Comparison of ENCODE assay signal across 25 mouse cellular contexts in genomic region chr9:117222741-117223140, GRCm38 (mm10).
DNase-seq lines count a peak whose midpoint lies in the region; ATAC-seq and TF ChIP-seq lines count a peak whose summit lies in the region.
"Had no signal": no experiment of that assay in that cellular context is flagged by ENCODE, and none has a peak within 500 bp of the region (broad histone marks: within the 10 kb centered on the region; RNA-seq: fewer than 3 reads in every experiment).

No protein-coding gene starts in this region.

- no peaks in the 10 kb centered on the region for H3K9me3 ChIP-seq in heart, embryonic 10.5 days
- H3K9me3 ChIP-seq in lung, postnatal 0 days (ENCODE audit: low read length) = no peaks in the 10 kb centered on the region
- H3K9me3 ChIP-seq: embryonic facial prominence, embryonic 10.5 days; embryonic facial prominence, embryonic 12.5 days; forebrain, embryonic 13.5 days had no signal

- no peak for TF ChIP-seq EP300 in lung, postnatal 0 days (IDR thresholded peaks at IDR 0.05)

- no peak for ATAC-seq in lung, postnatal 0 days
- ATAC-seq: activated CD4-positive, CD25-positive, alpha-beta regulatory T cell, adult 4 months; CD4-positive, CD25-positive, alpha-beta regulatory T cell, adult 4 months; forebrain, embryonic 13.5 days; Patski had no signal

- no peak overlapping the region for H3K4me2 ChIP-seq in lung, postnatal 0 days (replicated peaks; ENCODE audit: low read depth, low read length)
- H3K4me2 ChIP-seq: embryonic facial prominence, embryonic 12.5 days; forebrain, embryonic 13.5 days had no signal

- peaks cover 6% of the 10 kb centered on the region; the same call in 1 of the 2 replicates for H3K4me1 ChIP-seq in heart, embryonic 10.5 days
- no peaks in the 10 kb centered on the region for H3K4me1 ChIP-seq in kidney, adult 2 months (ENCODE audit: control insufficient read depth, insufficient read depth, low read length)
- H3K4me1 ChIP-seq in lung, postnatal 0 days (ENCODE audit: insufficient read depth, low read depth, low read length) = no peaks in the 10 kb centered on the region
- H3K4me1 ChIP-seq: embryonic facial prominence, embryonic 12.5 days; forebrain, embryonic 13.5 days had no signal

- peaks cover 6% of the 10 kb centered on the region; the same call in 1 of the 2 replicates for H3K36me3 ChIP-seq in heart, embryonic 10.5 days
- no peaks in the 10 kb centered on the region for H3K36me3 ChIP-seq in kidney, adult 2 months (ENCODE audit: control insufficient read depth, insufficient read depth, low read length)
- no peaks in the 10 kb centered on the region for H3K36me3 ChIP-seq in lung, postnatal 0 days (ENCODE audit: insufficient read depth, low read length)
- H3K36me3 ChIP-seq: G1E had no signal

- H3K4me3 ChIP-seq in heart, embryonic 10.5 days = no peak overlapping the region
- H3K4me3 ChIP-seq in kidney, adult 2 months (ENCODE audit: insufficient read depth, low read depth, low read length) = no peak overlapping the region
- no peak overlapping the region for H3K4me3 ChIP-seq in lung, postnatal 0 days (ENCODE audit: low read depth, low read length)
- H3K4me3 ChIP-seq: embryonic facial prominence, embryonic 10.5 days; embryonic facial prominence, embryonic 12.5 days; forebrain, embryonic 13.5 days had no signal

- no peak overlapping the region for H3K27ac ChIP-seq in heart, embryonic 10.5 days
- no peak overlapping the region for H3K27ac ChIP-seq in kidney, adult 2 months (ENCODE audit: insufficient read depth, low read depth, low read length)
- H3K27ac ChIP-seq in lung, postnatal 0 days (ENCODE audit: low read length) = no peak overlapping the region
- H3K27ac ChIP-seq: embryonic facial prominence, embryonic 10.5 days; embryonic facial prominence, embryonic 12.5 days; forebrain, embryonic 13.5 days had no signal

- no peaks in the 10 kb centered on the region for H3K27me3 ChIP-seq in heart, embryonic 10.5 days (ENCODE audit: insufficient read depth, poor library complexity, severe bottlenecking)
- no peaks in the 10 kb centered on the region for H3K27me3 ChIP-seq in kidney, adult 2 months (replicated peaks; ENCODE audit: control insufficient read depth, insufficient read depth, low read length)
- H3K27me3 ChIP-seq in lung, postnatal 0 days (replicated peaks; ENCODE audit: insufficient read depth, low read length) = no peaks in the 10 kb centered on the region
- H3K27me3 ChIP-seq: CH12.LX; embryonic facial prominence, embryonic 12.5 days; forebrain, embryonic 13.5 days; Patski had no signal

- no peak for TF ChIP-seq POLR2A in kidney, adult 2 months (IDR thresholded peaks at IDR 0.05; ENCODE audit: low read depth, low read length)

- DNase-seq in heart, embryonic 10.5 days (ENCODE audit: low spot score) = peak; percentile 41
- no peak for DNase-seq in heart, adult 11 months
- peak; percentile 27 for DNase-seq in kidney, adult 2 months
- no peak for DNase-seq in kidney, adult 18-20 months
- DNase-seq in kidney, postnatal 10 days = peak; percentile 27
- no peak for DNase-seq in kidney, adult 9 months
- DNase-seq in lung, postnatal 0 days (ENCODE audit: low spot score) = peak; percentile 54
- no peak for DNase-seq in lung, adult 18-20 months
- DNase-seq: adrenal gland, adult 8-10 months; adrenal gland, postnatal 14 days; adrenal gland, postnatal 36 days; B cell, adult 2 months; cerebellum, adult 11-12 months; cerebellum, adult 2 months; cerebellum, adult 9-10 months; cerebellum, postnatal 10 days; cerebellum, postnatal 25 days had no signal

- H3K9ac ChIP-seq in lung, postnatal 0 days (replicated peaks; ENCODE audit: low read depth) = no peak overlapping the region
- H3K9ac ChIP-seq: embryonic facial prominence, embryonic 12.5 days; forebrain, embryonic 13.5 days had no signal

- TF ChIP-seq CTCF in kidney, adult 2 months (conservative IDR thresholded peaks at IDR 0.05; ENCODE audit: insufficient read depth, insufficient read length, low read depth, low read length) = no peak
- no peak for TF ChIP-seq CTCF in lung, postnatal 0 days (IDR thresholded peaks at IDR 0.05)

- 68% methylated on average over 8 of the region's 8 CpGs for WGBS in heart, embryonic 10.5 days
- 63% methylated on average over 8 of the region's 8 CpGs for WGBS in kidney, adult 2 months
- WGBS in lung, postnatal 0 days = 56% methylated on average over 8 of the region's 8 CpGs

Comparison
In these comparisons a context has a peak if more than half of its experiments do, and no peak if none do; other contexts are left out.
1. DNase-seq: peak in heart, embryonic 10.5 days (single experiment), kidney, adult 2 months (single experiment), kidney, postnatal 10 days (single experiment) and lung, postnatal 0 days (single experiment); none in heart, adult 11 months (single experiment), kidney, adult 18-20 months (single experiment), kidney, adult 9 months (single experiment) and lung, adult 18-20 months (0 of 2).